22 mouse cellular contexts compared by ENCODE assay signal in the genomic region with DNA sequence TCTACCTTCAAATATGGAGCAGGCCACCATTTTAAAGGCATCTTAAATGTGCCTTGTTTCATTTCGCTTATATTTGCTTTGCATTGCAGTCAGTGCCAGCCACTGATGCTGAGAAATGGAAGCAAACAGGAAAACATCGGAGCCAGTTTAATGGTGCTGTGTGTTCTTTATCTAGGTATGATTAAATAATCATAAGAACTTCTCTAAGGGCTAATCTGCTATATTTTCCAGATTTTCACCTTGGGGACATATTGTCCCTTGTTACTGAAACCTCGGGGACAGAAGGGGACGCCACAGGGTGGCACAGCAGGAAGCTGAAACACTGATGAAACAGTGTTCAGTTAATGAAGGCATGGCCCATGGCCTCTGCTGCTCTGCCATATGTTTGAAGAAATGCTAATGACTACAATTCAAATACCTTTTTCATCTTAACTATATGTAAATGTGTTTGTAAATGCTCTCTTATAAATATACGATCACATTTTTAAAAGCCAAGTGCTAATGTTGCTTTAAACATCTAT.
A peak's percentile ranks its signal among the peaks of the same experiment; 100 is the strongest.
DNase-seq lines count a peak whose midpoint lies in the region; ATAC-seq and TF ChIP-seq lines count a peak whose summit lies in the region.
"Had no signal": no experiment of that assay in that cellular context is flagged by ENCODE, and none has a peak within 500 bp of the region (broad histone marks: within the 10 kb centered on the region; RNA-seq: fewer than 3 reads in every experiment).

No protein-coding gene starts in this region.

- TF ChIP-seq CTCF in forebrain, postnatal 0 days (IDR thresholded peaks at IDR 0.05; ENCODE audit: low read depth) = no peak
- no peak for TF ChIP-seq CTCF in midbrain, postnatal 0 days (IDR thresholded peaks at IDR 0.05)
- TF ChIP-seq CTCF in lung, adult 2 months (IDR thresholded peaks at IDR 0.05; ENCODE audit: insufficient read depth, low read length) = no peak

- WGBS in forebrain, embryonic 13.5 days = 59% methylated on average over 5 of the region's 5 CpGs
- WGBS in forebrain, postnatal 0 days = 61% methylated on average over 5 of the region's 5 CpGs
- 63% methylated on average over 5 of the region's 5 CpGs for WGBS in midbrain, postnatal 0 days
- WGBS in midbrain, embryonic 11.5 days = 86% methylated on average over 5 of the region's 5 CpGs
- WGBS in hindbrain, embryonic 16.5 days = 61% methylated on average over 5 of the region's 5 CpGs
- WGBS in lung, adult 2 months = 88% methylated on average over 5 of the region's 5 CpGs

- no peak overlapping the region for H3K4me2 ChIP-seq in forebrain, embryonic 13.5 days
- no peak overlapping the region for H3K4me2 ChIP-seq in forebrain, postnatal 0 days (ENCODE audit: low read depth)
- no peak overlapping the region for H3K4me2 ChIP-seq in midbrain, postnatal 0 days (ENCODE audit: low read depth, low read length, poor library complexity, severe bottlenecking)
- no peak overlapping the region for H3K4me2 ChIP-seq in midbrain, embryonic 11.5 days
- no peak overlapping the region for H3K4me2 ChIP-seq in hindbrain, embryonic 16.5 days (ENCODE audit: low read length)
- H3K4me2 ChIP-seq: embryonic facial prominence, embryonic 13.5 days; limb, embryonic 13.5 days had no signal

- no peaks in the 10 kb centered on the region for H3K36me3 ChIP-seq in forebrain, embryonic 13.5 days (ENCODE audit: poor library complexity, severe bottlenecking)
- no peaks in the 10 kb centered on the region for H3K36me3 ChIP-seq in forebrain, postnatal 0 days (ENCODE audit: insufficient read depth)
- H3K36me3 ChIP-seq in midbrain, postnatal 0 days (ENCODE audit: insufficient read depth, low read length) = no peaks in the 10 kb centered on the region
- no peaks in the 10 kb centered on the region for H3K36me3 ChIP-seq in midbrain, embryonic 11.5 days (ENCODE audit: control insufficient read depth, insufficient read depth, low read length)
- no peaks in the 10 kb centered on the region for H3K36me3 ChIP-seq in hindbrain, embryonic 16.5 days (ENCODE audit: control insufficient read depth, insufficient read depth, low read length)
- H3K36me3 ChIP-seq: embryonic facial prominence, embryonic 13.5 days; limb, embryonic 13.5 days had no signal

- no peak overlapping the region for H3K4me3 ChIP-seq in forebrain, embryonic 13.5 days
- H3K4me3 ChIP-seq in forebrain, postnatal 0 days (ENCODE audit: low read depth, low read length) = no peak overlapping the region
- no peak overlapping the region for H3K4me3 ChIP-seq in midbrain, postnatal 0 days (ENCODE audit: low read depth, low read length)
- no peak overlapping the region for H3K4me3 ChIP-seq in midbrain, embryonic 11.5 days (ENCODE audit: low read depth, low read length)
- no peak overlapping the region for H3K4me3 ChIP-seq in hindbrain, embryonic 16.5 days (ENCODE audit: low read length)
- H3K4me3 ChIP-seq in lung, adult 2 months (replicated peaks; ENCODE audit: extremely low read depth, low read depth, low read length) = no peak overlapping the region
- H3K4me3 ChIP-seq: embryonic facial prominence, embryonic 13.5 days; gastrocnemius, adult 2 months; limb, embryonic 13.5 days; myocyte had no signal

- ATAC-seq in forebrain, embryonic 13.5 days = peak; percentile 73; the same call in 1 of the 2 replicates
- ATAC-seq in forebrain, postnatal 0 days = no peak
- ATAC-seq in midbrain, postnatal 0 days (ENCODE audit: low FRiP score) = no peak; the same call in 1 of the 2 replicates
- ATAC-seq in midbrain, embryonic 11.5 days (ENCODE audit: low FRiP score) = no peak
- peak; percentile 68 for ATAC-seq in hindbrain, embryonic 16.5 days

- H3K27me3 ChIP-seq in forebrain, embryonic 13.5 days = no peaks in the 10 kb centered on the region
- no peaks in the 10 kb centered on the region for H3K27me3 ChIP-seq in forebrain, postnatal 0 days (ENCODE audit: insufficient read depth, low read length)
- no peaks in the 10 kb centered on the region for H3K27me3 ChIP-seq in midbrain, postnatal 0 days (ENCODE audit: insufficient read depth, low read length)
- no peaks in the 10 kb centered on the region for H3K27me3 ChIP-seq in midbrain, embryonic 11.5 days (ENCODE audit: control insufficient read depth, insufficient read depth, low read length)
- H3K27me3 ChIP-seq in hindbrain, embryonic 16.5 days (replicated peaks; ENCODE audit: control insufficient read depth, insufficient read depth, low read length) = no peaks in the 10 kb centered on the region
- H3K27me3 ChIP-seq: CH12.LX; embryonic facial prominence, embryonic 13.5 days; limb, embryonic 13.5 days; megakaryocyte, embryonic 14.5 days had no signal

- no peak for TF ChIP-seq POLR2A in lung, adult 2 months (IDR thresholded peaks at IDR 0.05; ENCODE audit: borderline replicate concordance, extremely low read depth, low read depth, low read length)

- H3K9me3 ChIP-seq in forebrain, embryonic 13.5 days (replicated peaks) = no peaks in the 10 kb centered on the region
- H3K9me3 ChIP-seq in forebrain, postnatal 0 days (ENCODE audit: low read length) = no peaks in the 10 kb centered on the region
- H3K9me3 ChIP-seq in midbrain, postnatal 0 days (ENCODE audit: low read length) = no peaks in the 10 kb centered on the region
- no peaks in the 10 kb centered on the region for H3K9me3 ChIP-seq in midbrain, embryonic 11.5 days (ENCODE audit: control insufficient read depth, low read length)
- H3K9me3 ChIP-seq in hindbrain, embryonic 16.5 days (ENCODE audit: control insufficient read depth, low read length) = no peaks in the 10 kb centered on the region
- H3K9me3 ChIP-seq: embryonic facial prominence, embryonic 13.5 days; limb, embryonic 13.5 days; megakaryocyte, embryonic 14.5 days had no signal

- no peak overlapping the region for H3K9ac ChIP-seq in forebrain, embryonic 13.5 days
- no peak overlapping the region for H3K9ac ChIP-seq in forebrain, postnatal 0 days
- H3K9ac ChIP-seq in midbrain, postnatal 0 days (replicated peaks; ENCODE audit: low read length, poor library complexity, severe bottlenecking) = no peak overlapping the region
- H3K9ac ChIP-seq in midbrain, embryonic 11.5 days (ENCODE audit: low read length) = no peak overlapping the region
- no peak overlapping the region for H3K9ac ChIP-seq in hindbrain, embryonic 16.5 days (ENCODE audit: low read depth, low read length)
- H3K9ac ChIP-seq: embryonic facial prominence, embryonic 13.5 days; limb, embryonic 13.5 days; liver, embryonic 14.5 days had no signal

- no peak for DNase-seq in forebrain, postnatal 0 days
- DNase-seq in midbrain, postnatal 0 days (ENCODE audit: low spot score) = peak; percentile 61
- no peak for DNase-seq in midbrain, embryonic 11.5 days (ENCODE audit: low spot score, missing footprints)
- DNase-seq in cerebellum, adult 9-10 months = peak; percentile 100
- no peak for DNase-seq in lung, adult 2 months
- no peak for DNase-seq in gastrocnemius, postnatal 10 days
- DNase-seq: adrenal gland, adult 2 months; gastrocnemius, adult 2 months; heart, adult 18-20 months; kidney, adult 2 months; kidney, postnatal 14 days; lung, postnatal 14 days; right cerebral cortex, adult 18-20 months; thymus, adult 2 months had no signal

- H3K4me1 ChIP-seq in forebrain, embryonic 13.5 days = 0 out of 2 replicates have a peak, but pooled peaks cover 4% of the 10 kb centered on the region
- no peaks in the 10 kb centered on the region for H3K4me1 ChIP-seq in forebrain, postnatal 0 days (ENCODE audit: insufficient read depth)
- H3K4me1 ChIP-seq in midbrain, postnatal 0 days (ENCODE audit: insufficient read depth, low read length) = no peaks in the 10 kb centered on the region
- no peaks in the 10 kb centered on the region for H3K4me1 ChIP-seq in midbrain, embryonic 11.5 days (ENCODE audit: control insufficient read depth, insufficient read depth, low read length)
- no peaks in the 10 kb centered on the region; the same call in 1 of the 2 replicates for H3K4me1 ChIP-seq in hindbrain, embryonic 16.5 days (ENCODE audit: control insufficient read depth, insufficient read depth, low read depth, low read length)
- no peaks in the 10 kb centered on the region for H3K4me1 ChIP-seq in lung, adult 2 months (ENCODE audit: control insufficient read depth, insufficient read depth, low read length)
- H3K4me1 ChIP-seq: embryonic facial prominence, embryonic 13.5 days; limb, embryonic 13.5 days; megakaryocyte, embryonic 14.5 days had no signal

- H3K27ac ChIP-seq in forebrain, embryonic 13.5 days = no peak overlapping the region
- H3K27ac ChIP-seq in forebrain, postnatal 0 days (ENCODE audit: low read depth, low read length) = no peak overlapping the region
- no peak overlapping the region for H3K27ac ChIP-seq in midbrain, postnatal 0 days (ENCODE audit: low read depth, low read length)
- H3K27ac ChIP-seq in midbrain, embryonic 11.5 days (ENCODE audit: low read depth, low read length) = no peak overlapping the region
- no peak overlapping the region for H3K27ac ChIP-seq in hindbrain, embryonic 16.5 days (ENCODE audit: low read depth, low read length)
- H3K27ac ChIP-seq: embryonic facial prominence, embryonic 13.5 days; gastrocnemius, adult 2 months; limb, embryonic 13.5 days; liver, embryonic 14.5 days had no signal

Comparison
In these comparisons a context has a peak if more than half of its experiments do, and no peak if none do; other contexts are left out.
1. ATAC-seq: peak in forebrain, embryonic 13.5 days (single experiment) and hindbrain, embryonic 16.5 days (single experiment); none in forebrain, postnatal 0 days (single experiment), midbrain, postnatal 0 days (single experiment) and midbrain, embryonic 11.5 days (single experiment).
2. DNase-seq: peak in midbrain, postnatal 0 days (single experiment) and cerebellum, adult 9-10 months (single experiment); none in forebrain, postnatal 0 days (single experiment), midbrain, embryonic 11.5 days (single experiment), lung, adult 2 months (single experiment) and gastrocnemius, postnatal 10 days (single experiment).